Mouse (Mus musculus): ENCODE measurements at regions not wholly inside any gene's neighbourhood (a gene's known extent, or its start where the extent isn't known, plus 50 kb on each side); places are given as distances from the start of the nearest gene placed in this dataset.
A peak's percentile ranks its signal among the peaks of the same experiment; 100 is the strongest.
"Not testable (repeated sequence)": the region's sequence is repeated elsewhere in the genome, so short reads cannot be mapped to it uniquely, and the experiment has no call there.

- Histone ChIP-seq H3K27ac (replicated peaks) (no peak overlapping the region), H3K27me3 (no peaks in the 10 kb centered on the region), H3K4me3 (no peak overlapping the region), H3K36me3 (no peaks in the 10 kb centered on the region), H3K4me2 (replicated peaks) (no peak overlapping the region), H3K4me1 (no peaks in the 10 kb centered on the region), H3K9ac (replicated peaks) (no peak overlapping the region), H3K9me3 (no peaks in the 10 kb centered on the region)
- peak; percentile 69 for ATAC-seq (ENCODE audit: low FRiP score, low read depth)
- WGBS = 67% methylated on average over 7 of the region's 7 CpGs
These were observed 347.6 kb upstream of the Tbc1d2b start for GRCm38 (mm10) chr9:90618154-90618553.

DNA sequence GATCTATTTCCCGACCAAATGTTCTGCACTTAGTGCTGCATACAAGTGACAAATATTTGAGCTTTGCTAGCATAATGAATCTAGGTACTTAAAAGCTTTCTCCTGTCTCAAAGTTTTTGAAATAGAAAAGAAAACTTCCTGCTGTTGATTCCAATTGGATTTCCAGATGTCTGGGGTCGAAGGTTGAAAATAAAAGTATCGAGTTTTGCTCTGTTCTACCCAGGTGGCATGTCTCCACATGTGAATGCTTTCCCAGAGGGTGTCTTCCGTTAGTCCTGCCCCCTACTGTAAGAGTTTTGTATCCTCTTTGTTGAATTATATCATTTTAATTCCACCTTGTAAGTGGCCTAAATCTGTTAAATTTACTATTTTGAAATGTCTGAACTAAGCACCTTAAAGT, 327.3 kb upstream of the Tbc1d2b start:
- no peak overlapping the region for H3K4me3 ChIP-seq
- ATAC-seq (ENCODE audit: low FRiP score, low read depth) = no peak
- H3K27ac ChIP-seq (replicated peaks) = no peak overlapping the region
- no peak overlapping the region for H3K4me2 ChIP-seq (replicated peaks)
- WGBS = 69% methylated on average over 4 of the region's 4 CpGs
- H3K9ac ChIP-seq (replicated peaks) = no peak overlapping the region
- no peaks in the 10 kb centered on the region for H3K9me3 ChIP-seq
- no peaks in the 10 kb centered on the region for H3K27me3 ChIP-seq
- H3K4me1 ChIP-seq = no peaks in the 10 kb centered on the region
- no peaks in the 10 kb centered on the region for H3K36me3 ChIP-seq

GRCm38 (mm10) chr9:90556742-90557141, 286.1 kb upstream of the Tbc1d2b start:
- H3K9me3 ChIP-seq = no peaks in the 10 kb centered on the region
- H3K4me2 ChIP-seq (replicated peaks) = no peak overlapping the region
- H3K27ac ChIP-seq (replicated peaks) = no peak overlapping the region
- no peak overlapping the region for H3K9ac ChIP-seq (replicated peaks)
- no peaks in the 10 kb centered on the region for H3K36me3 ChIP-seq
- 42% methylated on average over 1 of the region's 1 CpGs for WGBS
- H3K4me3 ChIP-seq = no peak overlapping the region
- ATAC-seq (ENCODE audit: low FRiP score, low read depth) = peak; percentile 74
- H3K27me3 ChIP-seq = no peaks in the 10 kb centered on the region
- H3K4me1 ChIP-seq = peaks cover 3% of the 10 kb centered on the region; the same call in 1 of the 2 replicates

- no peak overlapping the region for H3K4me3 ChIP-seq
- H3K9ac ChIP-seq (replicated peaks) = no peak overlapping the region
- peaks cover 3% of the 10 kb centered on the region; the same call in 1 of the 2 replicates for H3K4me1 ChIP-seq
- H3K9me3 ChIP-seq = no peaks in the 10 kb centered on the region
- no peaks in the 10 kb centered on the region for H3K27me3 ChIP-seq
- ATAC-seq (ENCODE audit: low FRiP score, low read depth) = peak; percentile 84
- no peaks in the 10 kb centered on the region for H3K36me3 ChIP-seq
- WGBS = 45% methylated on average over 3 of the region's 3 CpGs
- H3K4me2 ChIP-seq (replicated peaks) = no peak overlapping the region
- H3K27ac ChIP-seq (replicated peaks) = 0 out of 2 replicates have a peak overlapping the region, but pooled peaks have one; percentile 1
These were observed 285.6 kb upstream of the Tbc1d2b start for GRCm38 (mm10) chr9:90556216-90556615.

DNA sequence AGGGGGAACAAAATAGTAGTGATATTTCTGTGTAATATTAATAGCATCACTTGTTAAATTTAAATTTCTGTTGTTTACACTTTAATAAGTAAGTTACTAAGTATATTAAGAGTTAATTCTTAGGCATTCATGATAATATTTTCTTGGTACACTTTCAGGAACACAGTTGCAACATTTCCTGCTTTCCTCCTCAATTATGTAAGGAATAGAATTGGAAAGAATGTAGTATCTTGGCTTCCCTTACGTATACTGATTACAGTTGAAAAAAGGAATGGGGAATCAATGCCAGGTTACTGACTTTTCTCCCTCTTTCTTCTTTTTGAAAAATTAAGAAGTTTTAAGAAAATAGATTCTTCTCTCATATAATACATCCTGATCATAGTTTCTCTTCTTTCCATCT, 277.3 kb upstream of the Tbc1d2b start:
- Histone ChIP-seq H3K27ac (replicated peaks) (no peak overlapping the region), H3K9me3 (no peaks in the 10 kb centered on the region), H3K27me3 (no peaks in the 10 kb centered on the region), H3K4me2 (replicated peaks) (no peak overlapping the region), H3K4me1 (no peaks in the 10 kb centered on the region), H3K9ac (replicated peaks) (no peak overlapping the region), H3K36me3 (no peaks in the 10 kb centered on the region), H3K4me3 (no peak overlapping the region)
- ATAC-seq (ENCODE audit: low FRiP score, low read depth) = no peak
- 97% methylated on average over 1 of the region's 1 CpGs for WGBS

GRCm38 (mm10) chr9:90546720-90547119, 276.1 kb upstream of the Tbc1d2b start:
- Histone ChIP-seq H3K4me1 (no peaks in the 10 kb centered on the region), H3K36me3 (no peaks in the 10 kb centered on the region), H3K27me3 (no peaks in the 10 kb centered on the region), H3K9ac (replicated peaks) (no peak overlapping the region), H3K4me3 (no peak overlapping the region), H3K9me3 (no peaks in the 10 kb centered on the region), H3K27ac (replicated peaks) (no peak overlapping the region), H3K4me2 (replicated peaks) (no peak overlapping the region)
- no peak for ATAC-seq (ENCODE audit: low FRiP score, low read depth)

GRCm38 (mm10) chr9:90537683-90538082, 267.1 kb upstream of the Tbc1d2b start:
- H3K4me3 ChIP-seq; H3K27ac ChIP-seq (replicated peaks); H3K4me2 ChIP-seq (replicated peaks); H3K27me3 ChIP-seq; H3K4me1 ChIP-seq; H3K9ac ChIP-seq (replicated peaks); ATAC-seq (ENCODE audit: low FRiP score, low read depth); H3K36me3 ChIP-seq; H3K9me3 ChIP-seq: not testable (repeated sequence)
- WGBS = 84% methylated on average over 8 of the region's 8 CpGs

DNA sequence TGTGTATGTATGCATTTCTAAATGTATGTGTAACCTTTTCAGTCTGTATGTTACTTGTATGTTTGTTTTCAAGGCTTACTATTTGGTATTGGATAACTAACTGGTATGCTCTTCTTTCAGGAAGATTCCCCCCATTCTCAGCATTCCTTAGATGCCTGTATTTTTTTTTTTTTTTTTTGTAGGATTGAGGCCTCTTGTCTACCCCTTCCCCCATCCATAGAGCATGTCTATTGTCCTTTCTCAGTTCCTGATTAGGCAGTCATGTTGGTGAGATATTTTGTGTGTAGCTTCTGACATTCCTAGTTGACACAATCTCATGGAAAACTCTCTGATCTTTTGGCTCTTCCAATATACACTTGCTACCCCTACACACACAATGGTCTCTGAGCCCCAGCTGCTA, 262.8 kb upstream of the Tbc1d2b start:
- no peak overlapping the region for H3K4me2 ChIP-seq (replicated peaks)
- H3K4me1 ChIP-seq = no peaks in the 10 kb centered on the region
- no peak overlapping the region for H3K4me3 ChIP-seq
- H3K9me3 ChIP-seq = no peaks in the 10 kb centered on the region
- no peaks in the 10 kb centered on the region for H3K27me3 ChIP-seq
- no peak for ATAC-seq (ENCODE audit: low FRiP score, low read depth)
- no peaks in the 10 kb centered on the region for H3K36me3 ChIP-seq
- H3K9ac ChIP-seq (replicated peaks) = no peak overlapping the region
- no peak overlapping the region for H3K27ac ChIP-seq (replicated peaks)

- Histone ChIP-seq H3K9me3 (no peaks in the 10 kb centered on the region), H3K27me3 (no peaks in the 10 kb centered on the region), H3K4me2 (replicated peaks) (no peak overlapping the region), H3K36me3 (no peaks in the 10 kb centered on the region), H3K4me1 (no peaks in the 10 kb centered on the region), H3K27ac (replicated peaks) (no peak overlapping the region), H3K4me3 (no peak overlapping the region), H3K9ac (replicated peaks) (no peak overlapping the region)
- WGBS = 70% methylated on average over 3 of the region's 3 CpGs
- ATAC-seq (ENCODE audit: low FRiP score, low read depth) = peak; percentile 47; the same call in 1 of the 2 replicates
These were observed 250.6 kb upstream of the Tbc1d2b start for GRCm38 (mm10) chr9:90521186-90521585.

DNA sequence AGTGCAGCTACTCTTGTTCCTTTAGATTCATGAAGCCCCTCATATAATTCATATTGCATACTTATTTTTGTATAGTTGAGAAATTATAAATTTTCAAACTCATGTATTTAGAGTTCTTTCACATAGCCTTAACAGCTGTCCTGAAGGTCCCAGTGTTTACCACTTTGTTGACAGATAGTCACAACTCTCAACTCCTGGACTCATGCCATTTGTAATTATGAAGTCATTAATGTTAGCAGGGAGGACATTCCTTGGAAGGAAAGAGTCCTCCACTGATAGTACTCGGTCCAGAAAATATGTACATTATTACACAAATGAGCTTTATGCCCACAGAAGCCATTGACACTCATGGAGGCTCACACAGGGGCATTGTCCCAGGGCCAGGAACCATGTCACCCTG, 224.3 kb upstream of the Tbc1d2b start:
- no peak overlapping the region for H3K4me3 ChIP-seq
- H3K4me2 ChIP-seq (replicated peaks) = no peak overlapping the region
- no peaks in the 10 kb centered on the region for H3K36me3 ChIP-seq
- no peaks in the 10 kb centered on the region for H3K4me1 ChIP-seq
- H3K27me3 ChIP-seq = no peaks in the 10 kb centered on the region
- H3K9ac ChIP-seq (replicated peaks) = no peak overlapping the region
- ATAC-seq (ENCODE audit: low FRiP score, low read depth) = no peak
- H3K27ac ChIP-seq (replicated peaks) = no peak overlapping the region
- 61% methylated on average over 1 of the region's 1 CpGs for WGBS
- H3K9me3 ChIP-seq = no peaks in the 10 kb centered on the region

DNA sequence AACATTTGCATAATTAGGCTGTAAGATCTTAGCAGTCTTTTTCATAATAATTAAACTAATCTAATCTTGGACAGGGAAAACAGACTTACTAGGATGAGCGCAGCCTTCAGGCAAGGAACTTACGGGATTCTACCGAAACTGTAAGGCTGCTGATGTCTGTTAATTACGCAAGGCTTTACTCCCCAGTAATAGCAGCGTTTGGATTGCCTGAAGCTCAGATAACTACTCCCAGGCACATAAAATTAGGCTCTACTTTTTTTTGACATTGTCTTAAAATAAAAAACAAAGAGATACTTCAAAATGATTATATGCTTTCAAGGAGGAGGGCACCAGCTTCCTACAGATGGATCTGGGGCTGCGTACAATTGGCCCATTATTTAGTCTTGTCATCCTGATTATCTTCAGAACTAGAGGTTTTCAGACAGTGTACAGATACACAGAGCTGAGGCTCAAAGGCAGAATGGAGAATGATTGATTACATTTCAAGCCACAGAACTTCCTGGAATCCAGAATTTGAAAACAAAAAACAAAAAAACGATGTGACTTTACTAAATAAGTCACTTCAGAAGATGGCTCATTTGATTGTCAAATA, 220.1 kb upstream of the Tbc1d2b start:
- H3K4me2 ChIP-seq (replicated peaks) = no peak overlapping the region
- no peak overlapping the region for H3K9ac ChIP-seq (replicated peaks)
- no peak for ATAC-seq (ENCODE audit: low FRiP score, low read depth)
- H3K4me3 ChIP-seq = no peak overlapping the region
- H3K27ac ChIP-seq (replicated peaks) = no peak overlapping the region
- H3K9me3 ChIP-seq = no peaks in the 10 kb centered on the region
- H3K27me3 ChIP-seq = no peaks in the 10 kb centered on the region
- no peaks in the 10 kb centered on the region for H3K4me1 ChIP-seq
- WGBS = 83% methylated on average over 7 of the region's 7 CpGs
- no peaks in the 10 kb centered on the region for H3K36me3 ChIP-seq

DNA sequence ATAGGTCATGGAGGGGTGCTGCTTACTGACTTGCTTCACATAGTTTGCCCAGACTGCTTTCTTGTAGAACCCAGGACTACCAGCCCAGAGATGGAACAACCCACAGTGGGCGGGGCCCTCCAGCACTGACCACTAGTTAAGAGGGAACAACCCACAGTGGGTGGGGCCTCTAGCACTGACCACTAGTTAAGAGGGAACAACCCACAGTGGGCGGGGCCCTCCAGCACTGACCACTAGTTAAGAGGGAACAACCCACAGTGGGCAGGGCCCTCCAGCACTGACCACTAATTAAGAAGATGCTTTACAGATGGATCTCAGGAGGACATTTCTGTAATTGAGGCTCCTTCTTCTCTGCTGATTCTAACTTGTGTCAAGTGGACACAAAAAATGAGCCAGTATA, 180.0 kb upstream of the Tbc1d2b start:
- H3K9ac ChIP-seq (replicated peaks) = no peak overlapping the region
- H3K27me3 ChIP-seq = no peaks in the 10 kb centered on the region
- 95% methylated on average over 2 of the region's 2 CpGs for WGBS
- H3K9me3 ChIP-seq = no peaks in the 10 kb centered on the region
- no peak overlapping the region for H3K27ac ChIP-seq (replicated peaks)
- H3K36me3 ChIP-seq = no peaks in the 10 kb centered on the region
- ATAC-seq (ENCODE audit: low FRiP score, low read depth) = no peak; the same call in 1 of the 2 replicates
- no peaks in the 10 kb centered on the region for H3K4me1 ChIP-seq
- H3K4me3 ChIP-seq = no peak overlapping the region
- no peak overlapping the region for H3K4me2 ChIP-seq (replicated peaks)

- Histone ChIP-seq H3K9ac (replicated peaks) (no peak overlapping the region), H3K4me1 (no peaks in the 10 kb centered on the region), H3K4me3 (no peak overlapping the region), H3K27ac (replicated peaks) (no peak overlapping the region), H3K36me3 (no peaks in the 10 kb centered on the region), H3K4me2 (replicated peaks) (no peak overlapping the region), H3K27me3 (no peaks in the 10 kb centered on the region), H3K9me3 (no peaks in the 10 kb centered on the region)
- ATAC-seq (ENCODE audit: low FRiP score, low read depth) = no peak
- WGBS = 21% methylated on average over 4 of the region's 4 CpGs
These were observed 176.4 kb upstream of the Tbc1d2b start for GRCm38 (mm10) chr9:90446957-90447356.
